Mouse (Mus musculus) heart, embryonic 11.5 days (tissue): ENCODE results near the gene Ppfia1. TPM values are rescaled to one million over a fixed set of nuclear protein-coding genes. Genes with fewer than 3 reads are reported as not detected.

Experiments used
- ATAC-seq: fragments of 200-750 bp; cut with Nextera tagmentation; replicated peaks from 2 replicates; pipeline ENCODE4 v1.8.0; 2017; ENCODE audit warnings: moderate library complexity; ENCODE audit not compliant: insufficient number of reproducible peaks, low FRiP score, low TSS enrichment
- H3K27ac ChIP-seq: fragments of 300-500 bp; sonication (generic); 2 replicates; pipeline ENCODE4 v1.5.1; 2014; ENCODE audit warnings: mild to moderate bottlenecking, low read depth, low read length
- H3K27me3 ChIP-seq: fragments of 300-500 bp; sonication (generic); 2 replicates; pipeline ENCODE4 v1.6.1; 2014; ENCODE audit warnings: mild to moderate bottlenecking, low read length, mixed read lengths; ENCODE audit not compliant: control insufficient read depth, insufficient read depth
- H3K36me3 ChIP-seq: fragments of 300-500 bp; sonication (generic); 2 replicates; pipeline ENCODE4 v1.6.1; 2014; ENCODE audit warnings: mild to moderate bottlenecking, low read length, moderate library complexity, mixed read lengths; ENCODE audit not compliant: control insufficient read depth, insufficient read depth
- H3K4me1 ChIP-seq: fragments of 300-500 bp; sonication (generic); 2 replicates; pipeline ENCODE4 v1.6.1; 2014; ENCODE audit warnings: low read length; ENCODE audit not compliant: control insufficient read depth, insufficient read depth
- H3K4me2 ChIP-seq: fragments of 300-500 bp; sonication (generic); 2 replicates; pipeline ENCODE4 v1.6.1; 2014; ENCODE audit warnings: mild to moderate bottlenecking, moderate library complexity
- H3K4me3 ChIP-seq: fragments of 300-500 bp; sonication (generic); 2 replicates; pipeline ENCODE4 v1.5.1; 2014; ENCODE audit warnings: low read depth, low read length
- H3K9ac ChIP-seq: fragments of 300-500 bp; sonication (generic); 2 replicates; pipeline ENCODE4 v1.6.1; 2014; ENCODE audit warnings: mild to moderate bottlenecking, low read depth, low read length, moderate library complexity
- H3K9me3 ChIP-seq: fragments of 300-500 bp; sonication (generic); replicated peaks from 2 replicates; pipeline ENCODE4 v1.6.1; 2016; ENCODE audit warnings: low read length; ENCODE audit not compliant: control insufficient read depth
- WGBS: fragments of 180-500 bp; shearing (Covaris S2); extraction: QIAGEN DNeasy Blood & Tissue Kit; methylation state at CpG from one replicate; pipeline ENCODE4 v1.1.7; 2014; ENCODE audit not compliant: insufficient replicate concordance; 5-methylcytosine and 5-hydroxymethylcytosine counted together
- polyA plus RNA-seq: library from polyadenylated mRNA; unstranded; fragments of >200 nt; fragmentation: Nextera tagmentation; extraction: Ambion mirVana; gene quantifications from 2 replicates; pipeline ENCODE4 v1.2.1, GENCODE M21; 2014

Ppfia1 gene
- polyA plus RNA-seq, 1 experiment from 2014 or later: 28.9 TPM

DNA sequence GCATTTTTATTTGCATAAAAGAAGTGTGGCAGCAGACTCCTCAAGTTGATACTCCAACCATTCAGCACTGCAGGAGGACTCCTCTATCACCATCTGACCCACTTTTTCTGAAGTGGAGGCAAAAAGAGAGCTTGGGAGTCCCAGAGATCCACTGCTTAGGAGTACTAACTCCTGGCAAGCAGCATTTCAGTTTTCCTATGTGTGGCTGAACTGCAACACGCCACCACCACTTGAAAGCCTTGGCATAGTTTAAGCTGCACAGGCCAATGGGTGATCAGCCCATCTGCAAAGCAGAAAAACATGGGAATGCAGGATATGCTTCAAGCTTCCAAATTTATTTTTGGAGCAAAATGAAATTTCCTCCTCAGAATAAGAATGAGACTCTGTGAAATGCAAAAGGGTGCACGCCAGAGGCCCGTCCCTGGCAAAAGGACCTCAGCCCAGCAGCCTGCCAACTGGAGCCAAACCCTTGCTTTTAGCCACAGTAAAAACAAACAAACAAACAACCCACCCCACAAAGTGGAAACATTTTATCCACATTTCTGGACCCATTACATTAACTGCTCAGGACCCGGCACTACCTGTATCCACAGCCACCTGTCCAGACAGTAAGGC is 15.4 kb downstream of the Ppfia1 start:
- ATAC-seq: no peak
- H3K27ac ChIP-seq: no peak overlapping the region
- WGBS: 89% methylated on average over 4 of the region's 4 CpGs

DNA sequence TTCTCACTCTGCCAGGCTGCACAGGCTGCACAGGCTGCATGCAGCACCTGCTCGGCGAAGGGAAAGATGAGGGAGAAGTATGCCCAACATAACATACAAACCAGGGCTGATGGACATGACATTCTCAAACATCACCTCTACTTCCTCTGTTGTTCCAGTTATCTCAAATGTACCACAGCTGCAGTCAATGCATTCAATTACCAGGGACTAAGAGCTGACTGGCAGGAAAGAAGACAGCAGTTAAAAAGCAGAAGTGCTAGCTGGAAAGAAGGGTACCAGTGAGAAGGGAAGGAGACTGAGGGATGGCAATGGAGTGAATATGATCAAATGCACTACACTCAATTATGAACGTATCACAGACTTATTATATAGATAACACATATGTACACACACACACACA is 17.2 kb downstream of the Ppfia1 start:
- Histone ChIP-seq H3K27me3 (no peaks in the 10 kb centered on the region), H3K4me3 (no peak overlapping the region), H3K27ac (no peak overlapping the region), H3K9me3 (no peaks in the 10 kb centered on the region), H3K4me1 (peaks cover 32% of the 10 kb centered on the region), H3K4me2 (no peak overlapping the region), H3K36me3 (no peaks in the 10 kb centered on the region), H3K9ac (no peak overlapping the region)
- ATAC-seq: no peak
- 78% methylated on average over 3 of the region's 3 CpGs for WGBS

More for the DNA sequence above, 15.4 kb downstream of the Ppfia1 start:
- no peaks in the 10 kb centered on the region for H3K27me3 ChIP-seq
- H3K4me3 ChIP-seq: no peak overlapping the region
- no peaks in the 10 kb centered on the region for H3K36me3 ChIP-seq
- H3K9me3 ChIP-seq: no peaks in the 10 kb centered on the region
- peaks cover 25% of the 10 kb centered on the region for H3K4me1 ChIP-seq
- H3K4me2 ChIP-seq: no peak overlapping the region
- no peak overlapping the region for H3K9ac ChIP-seq

DNA sequence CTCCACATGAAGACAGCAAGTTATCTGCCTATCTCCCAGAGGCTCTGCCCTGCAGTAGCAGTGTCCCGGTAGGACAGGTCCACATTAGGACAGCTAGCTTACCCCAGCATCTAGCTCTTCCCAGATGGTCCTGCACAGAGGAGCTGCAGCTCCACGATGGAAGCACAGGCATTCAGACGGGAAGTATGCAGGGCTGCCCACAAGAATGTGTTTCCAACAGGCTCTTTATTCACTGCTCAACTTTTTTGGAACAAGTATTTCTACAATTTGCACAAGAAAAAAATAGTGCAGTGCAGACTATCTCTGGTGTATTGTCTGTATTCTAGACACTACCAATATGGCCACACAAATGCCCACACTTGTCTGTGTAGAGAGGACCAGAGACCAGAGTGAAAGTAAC is 18.8 kb downstream of the Ppfia1 start:
- no peaks in the 10 kb centered on the region for H3K36me3 ChIP-seq
- no peaks in the 10 kb centered on the region for H3K9me3 ChIP-seq
- ATAC-seq: no peak
- no peak overlapping the region for H3K27ac ChIP-seq
- no peaks in the 10 kb centered on the region for H3K27me3 ChIP-seq
- H3K4me2 ChIP-seq: no peak overlapping the region
- H3K4me1 ChIP-seq: peaks cover 37% of the 10 kb centered on the region
- H3K9ac ChIP-seq: no peak overlapping the region
- no peak overlapping the region for H3K4me3 ChIP-seq
- WGBS: 64% methylated on average over 3 of the region's 3 CpGs

DNA sequence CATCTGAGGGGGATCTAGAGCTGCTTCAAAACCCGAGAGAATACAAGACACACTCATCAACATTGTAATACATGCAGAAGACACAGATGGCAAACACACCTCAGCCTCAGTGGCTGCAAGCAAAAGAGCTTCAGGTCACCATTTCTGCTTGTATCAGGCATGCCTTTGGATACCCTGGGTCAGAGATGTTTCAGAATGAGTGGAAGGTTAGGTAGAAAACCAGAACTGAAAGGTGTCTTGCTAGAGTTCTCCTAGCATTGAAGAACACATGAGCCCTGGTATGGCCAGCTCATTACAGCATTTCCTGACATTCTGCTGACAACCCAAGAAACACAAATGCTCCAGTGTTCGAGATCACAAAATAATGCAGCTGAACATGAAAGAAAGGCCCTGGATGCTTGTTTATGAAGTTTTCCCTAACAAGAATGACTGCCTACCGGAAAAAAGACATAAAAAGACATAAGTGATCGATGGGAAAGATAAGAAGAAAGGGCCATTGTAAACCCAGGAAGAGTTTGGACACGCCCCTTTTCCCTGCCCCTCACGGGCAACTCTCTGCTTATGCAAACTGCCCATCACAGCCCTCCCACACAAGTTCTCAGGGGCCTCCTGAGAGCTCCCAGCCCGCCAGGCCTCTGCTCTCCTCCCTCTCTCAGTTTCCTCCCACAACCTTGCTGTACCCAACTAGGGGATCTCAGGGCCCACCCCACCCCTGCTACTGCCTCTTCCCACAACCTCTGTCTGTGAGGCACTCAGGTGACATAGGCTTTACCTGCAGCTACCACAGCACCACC is 21.7 kb downstream of the Ppfia1 start:
- H3K4me3 ChIP-seq: no peak overlapping the region
- no peaks in the 10 kb centered on the region for H3K27me3 ChIP-seq
- no peak overlapping the region for H3K4me2 ChIP-seq
- ATAC-seq: no peak
- 41% methylated on average over 7 of the region's 7 CpGs for WGBS
- no peak overlapping the region for H3K9ac ChIP-seq
- H3K27ac ChIP-seq: no peak overlapping the region
- H3K9me3 ChIP-seq: no peaks in the 10 kb centered on the region
- no peaks in the 10 kb centered on the region for H3K36me3 ChIP-seq
- H3K4me1 ChIP-seq: peaks cover 16% of the 10 kb centered on the region

DNA sequence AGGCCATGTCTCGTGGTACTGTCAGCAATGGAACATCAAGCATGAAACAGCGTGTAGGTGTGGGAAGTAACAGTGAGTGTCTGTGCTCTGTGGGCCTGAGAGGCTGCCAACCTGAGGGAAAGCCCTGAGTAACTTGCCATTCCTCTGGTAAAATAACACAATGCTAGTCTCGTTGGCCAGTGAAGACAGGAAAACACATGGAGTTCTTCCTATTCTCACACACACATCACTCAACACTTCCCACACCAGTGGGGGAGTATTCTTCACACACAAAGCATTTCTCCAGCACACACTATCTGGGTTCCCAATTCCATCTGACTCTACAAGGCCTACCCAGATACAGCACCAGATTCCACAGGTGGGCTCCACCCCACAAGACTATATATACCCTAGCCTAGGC is 23.7 kb downstream of the Ppfia1 start:
- Histone ChIP-seq H3K9ac (no peak overlapping the region), H3K36me3 (no peaks in the 10 kb centered on the region), H3K27me3 (no peaks in the 10 kb centered on the region), H3K4me2 (no peak overlapping the region), H3K4me1 (peaks cover 24% of the 10 kb centered on the region), H3K9me3 (no peaks in the 10 kb centered on the region), H3K27ac (no peak overlapping the region), H3K4me3 (no peak overlapping the region)
- WGBS: 71% methylated on average over 3 of the region's 3 CpGs
- no peak for ATAC-seq

- H3K4me1 ChIP-seq: peaks cover 29% of the 10 kb centered on the region
- ATAC-seq: no peak
- no peak overlapping the region for H3K4me3 ChIP-seq
- WGBS: 62% methylated on average over 1 of the region's 1 CpGs
- no peak overlapping the region for H3K27ac ChIP-seq
- no peaks in the 10 kb centered on the region for H3K9me3 ChIP-seq
- H3K9ac ChIP-seq: no peak overlapping the region
- H3K4me2 ChIP-seq: no peak overlapping the region
- H3K36me3 ChIP-seq: no peaks in the 10 kb centered on the region
- no peaks in the 10 kb centered on the region for H3K27me3 ChIP-seq
Measured at GRCm38 (mm10) chr7:144527723-144528221, 25.8 kb downstream of the Ppfia1 start.

DNA sequence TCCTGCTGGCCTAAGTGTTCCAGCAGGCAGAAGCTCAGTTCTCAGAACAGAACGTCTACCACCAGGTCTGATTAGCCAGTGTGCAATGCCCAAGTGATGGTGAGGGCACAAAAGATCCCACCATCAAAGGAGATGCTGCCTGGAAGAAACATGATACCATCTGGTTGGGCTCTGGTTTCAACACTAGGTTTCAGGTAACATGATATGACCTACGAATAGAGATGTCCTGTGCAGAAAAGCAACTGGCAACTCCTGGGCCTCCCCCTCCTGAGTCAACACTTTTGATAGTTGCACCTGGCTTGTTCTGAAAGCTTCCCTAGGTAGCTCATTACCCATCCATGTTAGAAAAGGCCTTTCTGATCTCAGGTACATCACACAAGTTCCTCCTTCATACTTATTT is 26.9 kb downstream of the Ppfia1 start:
- Histone ChIP-seq H3K4me2 (no peak overlapping the region), H3K4me1 (peaks cover 22% of the 10 kb centered on the region), H3K36me3 (no peaks in the 10 kb centered on the region), H3K27ac (no peak overlapping the region), H3K9ac (no peak overlapping the region), H3K4me3 (no peak overlapping the region), H3K9me3 (no peaks in the 10 kb centered on the region), H3K27me3 (no peaks in the 10 kb centered on the region)
- ATAC-seq: no peak
- 33% methylated on average over 2 of the region's 2 CpGs for WGBS

DNA sequence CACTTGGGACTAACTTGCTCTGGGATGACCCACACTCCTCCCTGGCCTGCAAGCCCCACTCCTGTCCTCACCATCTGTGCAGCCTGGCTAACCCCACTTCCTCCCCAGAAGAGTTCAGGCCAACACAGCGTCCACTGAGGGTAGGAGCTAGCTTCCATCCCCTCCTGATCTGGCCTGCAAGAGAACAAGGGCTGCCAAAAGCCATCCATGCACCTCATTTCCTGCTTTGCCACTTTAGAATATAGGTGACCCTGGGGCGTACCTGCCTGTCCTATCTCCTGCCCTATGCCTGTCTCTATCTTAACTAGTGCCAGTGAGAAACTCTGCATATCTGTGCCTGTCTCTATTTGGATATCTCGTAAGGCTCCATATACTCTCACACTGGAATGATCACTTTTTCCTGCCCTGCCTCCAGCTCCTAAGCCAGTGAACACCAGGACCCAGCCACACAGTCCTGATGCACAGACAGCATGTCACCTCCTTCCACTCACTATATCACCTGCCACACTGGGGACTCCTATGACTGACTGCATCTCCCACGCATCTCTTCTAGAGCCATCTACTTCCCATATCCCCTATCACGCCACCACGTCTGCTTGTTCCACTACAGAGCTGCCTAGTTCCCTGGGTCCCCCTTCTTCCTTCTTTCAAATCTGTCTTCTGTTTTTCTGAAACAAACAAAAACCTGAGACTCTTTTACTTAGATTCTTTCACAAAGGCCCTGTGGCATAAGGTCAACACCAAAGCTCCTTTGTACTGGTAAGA is 28.9 kb downstream of the Ppfia1 start:
- Histone ChIP-seq H3K4me1 (peaks cover 15% of the 10 kb centered on the region), H3K9ac (no peak overlapping the region), H3K27me3 (no peaks in the 10 kb centered on the region), H3K4me2 (no peak overlapping the region), H3K36me3 (peaks cover 6% of the 10 kb centered on the region; the same call in 1 of the 2 replicates), H3K27ac (no peak overlapping the region), H3K4me3 (no peak overlapping the region), H3K9me3 (no peaks in the 10 kb centered on the region)
- no peak for ATAC-seq
- WGBS: 63% methylated on average over 6 of the region's 6 CpGs
